Mouse (Mus musculus) E14TG2a.4 (cell line): ENCODE measurements at regions not wholly inside any gene's neighbourhood (a gene's known extent, or its start where the extent isn't known, plus 50 kb on each side); places are given as distances from the start of the nearest gene placed in this dataset.
"Not testable (repeated sequence)": the region's sequence is repeated elsewhere in the genome, so short reads cannot be mapped to it uniquely, and the experiment has no call there.

ENCODE experiments used
- H3K27me3 ChIP-seq: 2 replicates; pipeline ENCODE4 v1.6.1; 2014; ENCODE audit warnings: low read length, control low read depth; ENCODE audit not compliant: insufficient read depth
- H3K36me3 ChIP-seq: 2 replicates; pipeline ENCODE4 v1.6.1; 2014; ENCODE audit warnings: low read length, control low read depth; ENCODE audit not compliant: insufficient read depth
- H3K4me1 ChIP-seq: replicated peaks from 2 replicates; pipeline ENCODE4 v1.6.1; 2014; ENCODE audit warnings: low read depth, low read length, control low read depth
- H3K4me3 ChIP-seq: replicated peaks from 2 replicates; pipeline ENCODE4 v1.5.1; 2014; ENCODE audit warnings: mild to moderate bottlenecking, low read length
- H3K9me3 ChIP-seq: 2 replicates; pipeline ENCODE4 v1.6.1; 2014; ENCODE audit warnings: low read length, control low read depth
- CTCF ChIP-seq: conservative IDR thresholded peaks from 2 replicates; pipeline ENCODE4 v1.5.1; 2014; ENCODE audit warnings: low read length
- NANOG ChIP-seq: IDR thresholded peaks from 2 replicates; pipeline ENCODE4 v1.6.1; 2014; ENCODE audit warnings: borderline replicate concordance, low read length, mixed read lengths
- POU5F1 ChIP-seq: IDR thresholded peaks from 2 replicates; pipeline ENCODE4 v1.6.1; 2014; ENCODE audit warnings: low read length, borderline replicate concordance

DNA sequence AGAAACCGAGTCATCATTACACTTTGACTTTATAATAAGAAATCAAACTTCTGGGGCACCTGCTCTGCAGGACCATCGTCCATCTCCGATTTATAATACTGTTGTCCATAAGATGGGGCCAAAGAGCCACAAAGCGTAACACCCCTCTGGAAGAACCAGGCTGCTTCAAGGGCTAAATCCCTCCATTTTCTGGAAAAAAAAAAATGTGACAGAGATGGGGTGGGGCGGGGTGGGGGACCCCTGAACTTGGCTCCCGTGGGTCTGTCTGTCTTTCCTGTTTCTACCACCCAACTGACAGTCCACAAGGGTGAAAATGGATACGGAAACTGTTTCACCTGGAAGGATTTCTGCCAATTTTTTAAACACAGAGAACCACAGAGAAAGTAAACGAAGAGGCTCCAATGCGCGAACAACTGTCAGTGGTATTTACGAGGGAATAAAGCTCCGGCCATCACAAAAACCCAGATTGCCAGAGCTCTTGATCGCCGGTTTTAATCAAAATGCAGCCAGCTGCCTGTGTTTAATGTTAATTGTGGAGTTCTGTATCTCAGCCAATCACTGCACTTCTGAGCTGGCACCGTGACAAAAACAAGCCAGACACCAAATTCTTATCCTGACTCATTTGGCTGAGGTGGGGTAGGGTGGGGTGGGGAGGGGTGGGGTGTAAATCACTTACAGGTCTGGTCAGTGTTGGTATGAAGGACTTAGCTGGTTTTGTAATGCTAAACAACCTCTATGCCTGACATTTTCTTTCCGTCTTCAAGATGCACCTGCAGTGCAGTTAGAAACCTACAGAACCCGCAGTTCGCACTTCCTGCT lies 122.5 kb upstream of the Dapk1 start:
- no peaks in the 10 kb centered on the region for H3K36me3 ChIP-seq
- H3K27me3 ChIP-seq: peaks cover 40% of the 10 kb centered on the region
- peaks cover 24% of the 10 kb centered on the region for H3K4me1 ChIP-seq
- no peak for TF ChIP-seq NANOG
- no peak for TF ChIP-seq POU5F1
- TF ChIP-seq CTCF: no peak; the same call in 1 of the 2 replicates
- H3K9me3 ChIP-seq: peaks cover 4% of the 10 kb centered on the region
- no peak overlapping the region for H3K4me3 ChIP-seq

DNA sequence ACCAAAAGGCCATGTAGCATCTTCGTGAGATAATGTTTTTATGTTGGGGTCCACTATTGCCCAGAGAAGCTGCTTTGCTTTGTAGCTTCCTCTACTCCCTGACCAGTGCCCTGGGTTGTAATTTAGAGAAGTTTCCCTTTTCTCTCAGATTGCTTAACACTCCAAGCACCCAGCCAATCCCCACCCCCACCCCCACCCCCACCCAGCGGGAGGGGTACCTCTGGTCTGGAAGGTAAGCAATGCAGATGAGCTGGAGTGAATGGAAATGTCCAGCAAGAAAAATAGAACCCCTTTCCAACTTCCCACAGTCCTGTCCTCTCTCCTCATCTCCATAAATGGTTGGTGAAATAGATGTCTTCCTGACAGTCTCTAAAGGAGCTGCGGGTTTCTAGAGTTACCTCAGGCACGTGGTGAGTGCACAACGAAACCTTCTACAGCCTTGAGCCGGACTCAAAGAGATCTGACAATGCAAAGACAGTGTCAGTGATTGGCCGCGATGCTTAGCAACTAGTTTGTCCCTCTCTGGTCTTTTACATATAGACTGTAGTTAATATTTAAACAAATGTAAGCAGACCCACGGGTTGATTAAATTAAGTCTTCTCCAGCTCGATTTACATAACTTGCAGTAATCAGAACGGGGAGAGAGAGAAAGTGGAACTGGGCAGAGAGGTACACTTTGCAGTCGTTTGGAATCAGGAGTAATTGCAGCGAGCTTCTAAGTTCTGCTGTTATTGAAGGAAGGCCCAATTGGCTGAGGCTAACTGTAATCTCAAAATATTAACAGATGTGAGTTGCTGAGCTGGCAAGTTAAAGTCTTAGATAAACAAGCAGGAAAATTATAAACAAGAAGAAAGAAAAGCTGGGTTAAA lies 121.7 kb upstream of the Dapk1 start:
- Histone ChIP-seq H3K27me3 (peaks cover 42% of the 10 kb centered on the region), H3K36me3 (no peaks in the 10 kb centered on the region), H3K9me3 (peaks cover 12% of the 10 kb centered on the region), H3K4me1 (peaks cover 24% of the 10 kb centered on the region), H3K4me3 (peak overlapping the region; percentile 46; the same call in 1 of the 2 replicates)
- TF ChIP-seq NANOG: no peak
- no peak for TF ChIP-seq POU5F1

DNA sequence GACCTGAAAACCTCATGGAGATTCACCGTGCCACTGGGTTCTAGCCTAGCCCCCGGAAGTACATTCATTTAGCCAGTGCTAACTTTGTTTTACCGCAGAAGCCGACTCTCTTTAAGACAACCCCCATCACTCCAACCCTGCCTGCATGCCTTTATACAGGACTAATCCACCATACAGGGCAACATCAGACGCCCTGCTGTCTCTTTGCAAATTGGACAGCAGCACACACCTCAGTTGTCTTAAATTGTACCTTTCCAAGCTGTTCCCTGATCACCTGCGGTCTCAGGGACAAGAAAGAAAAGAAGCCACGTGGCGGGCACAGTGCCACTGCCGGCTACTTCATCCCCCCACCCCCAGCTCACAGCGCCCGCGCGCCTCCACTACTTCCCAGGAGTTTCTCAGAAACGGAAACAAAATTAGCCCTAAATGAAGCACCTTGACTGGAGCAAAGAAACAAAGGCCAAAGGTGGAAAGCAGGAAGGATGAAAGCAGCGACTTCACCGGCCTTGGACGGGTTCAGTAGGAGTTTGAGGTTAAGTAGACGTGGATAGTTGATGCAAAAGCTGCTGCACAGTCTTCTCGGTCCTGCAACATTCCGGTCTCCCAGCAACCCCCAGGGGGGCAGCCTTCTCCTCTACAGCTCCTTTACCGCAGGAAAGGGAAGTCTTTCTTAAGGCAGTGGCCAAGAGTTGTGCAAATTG lies 120.9 kb upstream of the Dapk1 start:
- TF ChIP-seq NANOG: no peak
- TF ChIP-seq CTCF: no peak
- no peak for TF ChIP-seq POU5F1
- Histone ChIP-seq H3K27me3 (peaks cover 40% of the 10 kb centered on the region), H3K36me3 (no peaks in the 10 kb centered on the region), H3K4me3 (peak overlapping the region; percentile 46; the same call in 1 of the 2 replicates), H3K9me3 (peaks cover 12% of the 10 kb centered on the region), H3K4me1 (peaks cover 24% of the 10 kb centered on the region)

DNA sequence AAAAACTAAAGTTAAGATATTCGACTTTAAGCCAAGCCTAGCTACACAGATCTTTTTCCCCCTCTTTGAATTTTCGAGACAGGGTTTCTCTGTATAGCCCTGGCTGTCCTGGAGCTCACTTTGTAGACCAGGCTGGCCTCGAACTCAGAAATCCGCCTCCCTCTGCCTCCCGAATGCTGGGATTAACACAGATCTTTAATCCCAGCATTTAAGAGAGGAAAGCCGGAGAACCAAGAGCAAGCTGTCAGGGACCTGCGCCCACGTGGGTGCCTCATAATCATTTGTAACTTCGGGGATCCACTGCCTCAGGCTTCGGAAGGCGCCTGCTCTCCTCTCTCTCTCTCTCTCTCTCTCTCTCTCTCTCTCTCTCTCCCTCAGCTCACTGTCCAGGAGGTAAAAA lies 120.3 kb upstream of the Dapk1 start:
- Histone ChIP-seq H3K4me1 (peaks cover 29% of the 10 kb centered on the region), H3K9me3 (peaks cover 12% of the 10 kb centered on the region), H3K27me3 (peaks cover 35% of the 10 kb centered on the region)
- not testable (repeated sequence) for H3K36me3 ChIP-seq, H3K4me3 ChIP-seq

DNA sequence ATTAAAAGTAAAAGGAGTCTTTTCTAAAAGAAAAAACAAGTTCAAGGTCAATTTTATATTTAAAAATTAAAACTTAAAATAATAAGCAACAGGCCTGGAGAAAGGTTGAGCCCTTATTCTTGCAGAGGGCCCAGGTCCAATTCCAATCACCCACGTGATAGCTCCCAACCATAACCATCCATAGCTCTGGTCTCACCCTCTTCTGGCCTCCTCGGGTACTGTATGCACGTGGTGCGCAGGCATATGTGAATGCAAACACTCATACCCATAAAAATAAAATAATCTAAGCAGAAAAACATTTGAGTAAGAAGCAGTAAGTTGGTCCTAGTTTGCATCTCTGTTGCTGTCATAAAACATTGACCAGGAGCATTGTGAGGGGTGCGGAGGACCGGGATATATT lies 119.8 kb upstream of the Dapk1 start:
- TF ChIP-seq NANOG (no peak), POU5F1 (no peak), CTCF (no peak)
- Histone ChIP-seq H3K4me1 (peaks cover 29% of the 10 kb centered on the region), H3K4me3 (no peak overlapping the region), H3K36me3 (no peaks in the 10 kb centered on the region), H3K9me3 (peaks cover 14% of the 10 kb centered on the region), H3K27me3 (peaks cover 31% of the 10 kb centered on the region; the same call in 1 of the 2 replicates)

DNA sequence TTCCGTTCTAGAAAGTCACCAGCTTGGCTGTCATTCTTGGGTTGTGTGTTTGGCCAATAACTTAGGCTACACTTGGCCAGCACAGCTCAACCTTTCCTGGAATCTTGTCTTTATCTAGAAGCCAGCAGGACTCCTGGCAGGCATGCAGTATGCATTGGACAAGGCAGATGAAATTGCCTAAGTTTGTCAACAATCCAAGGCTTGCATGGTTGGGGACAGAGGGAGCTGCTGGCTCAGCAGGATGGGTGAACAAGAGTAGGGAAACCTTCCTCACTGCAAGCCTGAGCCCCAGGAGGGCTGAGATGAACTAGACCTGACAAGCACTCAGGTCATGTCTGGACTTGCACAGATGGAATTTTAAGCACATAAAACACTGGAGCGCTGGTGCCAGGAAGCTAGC lies 115.6 kb upstream of the Dapk1 start:
- no peak for TF ChIP-seq CTCF
- TF ChIP-seq POU5F1: no peak
- TF ChIP-seq NANOG: no peak
- no peak overlapping the region for H3K4me3 ChIP-seq
- no peaks in the 10 kb centered on the region for H3K36me3 ChIP-seq
- peaks cover 28% of the 10 kb centered on the region; the same call in 1 of the 2 replicates for H3K27me3 ChIP-seq
- peaks cover 10% of the 10 kb centered on the region for H3K4me1 ChIP-seq
- H3K9me3 ChIP-seq: peaks cover 18% of the 10 kb centered on the region

DNA sequence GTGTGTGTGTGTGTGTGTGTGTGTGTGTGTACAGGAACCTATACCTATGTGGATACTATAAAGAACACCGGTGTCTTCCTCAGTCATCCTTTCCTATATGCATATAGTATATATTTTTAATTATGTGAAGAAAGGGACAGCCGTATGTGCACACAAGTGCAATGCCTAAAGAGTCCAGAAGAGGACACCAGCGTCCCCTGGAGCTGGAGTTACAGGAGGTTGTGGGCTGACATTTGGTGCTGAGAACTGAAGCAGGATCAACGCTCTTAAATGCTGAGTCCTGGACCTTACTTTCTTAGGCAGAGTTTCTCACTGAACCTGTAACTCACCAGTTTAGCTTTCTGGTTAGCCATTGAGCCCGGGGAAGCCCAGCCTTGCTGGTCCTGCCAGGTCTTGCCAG lies 114.9 kb upstream of the Dapk1 start:
- Histone ChIP-seq H3K27me3 (peaks cover 27% of the 10 kb centered on the region; the same call in 1 of the 2 replicates), H3K4me3 (no peak overlapping the region), H3K9me3 (peaks cover 18% of the 10 kb centered on the region), H3K4me1 (peaks cover 5% of the 10 kb centered on the region), H3K36me3 (no peaks in the 10 kb centered on the region)
- TF ChIP-seq CTCF (peak; percentile 34; the same call in 1 of the 2 replicates), NANOG (no peak)
